Mouse (Mus musculus) limb, embryonic 10.5 days (tissue): ENCODE measurements at regions not wholly inside any gene's neighbourhood (a gene's known extent, or its start where the extent isn't known, plus 50 kb on each side); places are given as distances from the start of the nearest gene placed in this dataset.

Source experiments
- DNase-seq: peaks from one replicate; pipeline ENCODE4 v3.0.0-alpha.2; 2017; ENCODE audit warnings: low spot score
- H3K27ac ChIP-seq: fragments of 300-500 bp; sonication (generic); 2 replicates; pipeline ENCODE4 v1.5.1; 2016; ENCODE audit warnings: mild to moderate bottlenecking
- H3K27me3 ChIP-seq: fragments of 300-500 bp; sonication (generic); 2 replicates; pipeline ENCODE4 v1.6.1; 2016; ENCODE audit warnings: low read depth, mild to moderate bottlenecking; ENCODE audit not compliant: poor library complexity, severe bottlenecking
- H3K36me3 ChIP-seq: fragments of 300-500 bp; sonication (generic); 2 replicates; pipeline ENCODE4 v1.6.1; 2016; ENCODE audit warnings: mild to moderate bottlenecking, moderate library complexity
- H3K4me1 ChIP-seq: fragments of 300-500 bp; sonication (generic); 2 replicates; pipeline ENCODE4 v1.6.1; 2016
- H3K4me3 ChIP-seq: fragments of 300-500 bp; sonication (generic); 2 replicates; pipeline ENCODE4 v1.5.1; 2016; ENCODE audit warnings: mild to moderate bottlenecking, moderate library complexity
- H3K9me3 ChIP-seq: fragments of 300-500 bp; sonication (generic); replicated peaks from 2 replicates; pipeline ENCODE4 v1.6.1; 2016; ENCODE audit warnings: mild to moderate bottlenecking
- WGBS: fragments of 180-500 bp; shearing (Covaris S2); methylation state at CpG from one replicate; pipeline ENCODE4 v1.1.7; 2016; 5-methylcytosine and 5-hydroxymethylcytosine counted together

DNA sequence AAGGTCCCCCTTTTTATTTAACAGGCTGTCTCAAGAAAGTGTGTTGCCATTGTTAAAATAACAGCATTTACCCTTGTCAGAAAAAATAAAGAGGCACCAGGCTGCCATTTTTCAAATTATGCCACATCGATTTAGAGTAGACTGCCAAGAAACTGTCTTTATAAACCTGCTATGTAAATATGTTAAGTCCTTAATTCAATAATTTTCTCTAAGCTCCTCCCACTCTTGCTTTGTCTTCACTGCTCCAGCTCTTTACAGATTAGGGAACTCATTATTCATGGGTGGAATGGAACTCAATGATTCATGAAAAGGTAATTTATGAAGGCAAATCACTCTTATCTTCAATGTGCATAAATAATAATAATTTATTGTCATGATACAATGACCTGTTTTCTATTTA lies 64.9 kb upstream of the Frmd4b start:
- 95% methylated on average over 1 of the region's 1 CpGs for WGBS
- H3K4me1 ChIP-seq: no peaks in the 10 kb centered on the region

GRCm38 (mm10) chr6:97675181-97675756 lies 57.9 kb upstream of the Frmd4b start:
- no peak for DNase-seq
- Histone ChIP-seq H3K27me3 (no peaks in the 10 kb centered on the region), H3K27ac (no peak overlapping the region), H3K4me3 (no peak overlapping the region), H3K9me3 (no peaks in the 10 kb centered on the region), H3K4me1 (no peaks in the 10 kb centered on the region), H3K36me3 (no peaks in the 10 kb centered on the region)
- 82% methylated on average over 5 of the region's 5 CpGs for WGBS

More for the DNA sequence above, 64.9 kb upstream of the Frmd4b start:
- no peak overlapping the region for H3K27ac ChIP-seq
- H3K4me3 ChIP-seq: no peak overlapping the region
- no peaks in the 10 kb centered on the region for H3K27me3 ChIP-seq
- H3K9me3 ChIP-seq: no peaks in the 10 kb centered on the region
- no peaks in the 10 kb centered on the region for H3K36me3 ChIP-seq
- no peak for DNase-seq

- Histone ChIP-seq H3K27ac (peak overlapping the region; percentile 42; the same call in 1 of the 2 replicates), H3K9me3 (no peaks in the 10 kb centered on the region)
Measured at GRCm38 (mm10) chr6:97666818-97667629, 49.7 kb upstream of the Frmd4b start.

More at GRCm38 (mm10) chr6:97666818-97667629, 49.7 kb upstream of the Frmd4b start:
- WGBS: 35% methylated on average over 5 of the region's 5 CpGs
- Histone ChIP-seq H3K4me3 (no peak overlapping the region), H3K4me1 (peaks cover 16% of the 10 kb centered on the region), H3K36me3 (no peaks in the 10 kb centered on the region), H3K27me3 (no peaks in the 10 kb centered on the region)
- peak; percentile 43 for DNase-seq
